Mouse (Mus musculus) liver, embryonic 14.5 days (tissue): ENCODE results near the gene Speg. TPM values are rescaled to one million over a fixed set of nuclear protein-coding genes. Genes with fewer than 3 reads are reported as not detected.

Source experiments
- ATAC-seq: fragments of 200-750 bp; cut with Nextera tagmentation; 2 replicates; pipeline ENCODE4 v1.8.0; 2017; ENCODE audit warnings: moderate number of reproducible peaks, mild to moderate bottlenecking, moderate library complexity; ENCODE audit not compliant: insufficient read depth
- DNase-seq, 3 experiments: peaks; one replicate each; pipeline ENCODE4 v3.0.0-alpha.2; 2012 to 2013; ENCODE audit warnings: low read depth in 3 of 3, low spot score in 3 of 3
- H3K27ac ChIP-seq: fragments of 300-500 bp; sonication (generic); 2 replicates; pipeline ENCODE4 v1.5.1; 2014; ENCODE audit warnings: moderate library complexity, mild to moderate bottlenecking, control low read depth, inconsistent platforms
- H3K27me3 ChIP-seq: fragments of 300-500 bp; sonication (generic); 2 replicates; pipeline ENCODE4 v1.6.1; 2014; ENCODE audit warnings: mild to moderate bottlenecking, low read length, moderate library complexity; ENCODE audit not compliant: control insufficient read depth, insufficient read depth
- H3K36me3 ChIP-seq: fragments of 300-500 bp; sonication (generic); replicated peaks from 2 replicates; pipeline ENCODE4 v1.6.1; 2014; ENCODE audit warnings: low read depth; ENCODE audit not compliant: control insufficient read depth, insufficient read depth
- H3K4me1 ChIP-seq, 2 experiments: fragments of 200-500 bp in 1 of 2; fragments of 300-500 bp in 1 of 2; sonication (generic) in 1 of 2; replicated peaks; 2 replicates each; pipeline ENCODE4 v1.6.1; 2012 to 2014; ENCODE audit warnings: antibody characterized with exemption in 1 of 2, inconsistent platforms in 1 of 2, low read length in 1 of 2; ENCODE audit not compliant: control insufficient read depth in 2 of 2, insufficient read depth in 2 of 2
- H3K4me2 ChIP-seq: fragments of 300-500 bp; sonication (generic); 2 replicates; pipeline ENCODE4 v1.6.1; 2014; ENCODE audit warnings: low read depth, mild to moderate bottlenecking, control low read depth, moderate library complexity
- H3K4me3 ChIP-seq, 2 experiments: fragments of 200-500 bp in 1 of 2; fragments of 300-500 bp in 1 of 2; sonication (generic) in 1 of 2; 2 replicates each; pipeline ENCODE4 v1.5.1; 2012 to 2014; ENCODE audit warnings: low read depth in 2 of 2, low read length in 2 of 2, mild to moderate bottlenecking in 2 of 2, control low read depth in 1 of 2, inconsistent platforms in 1 of 2, moderate library complexity in 1 of 2; ENCODE audit not compliant: insufficient read depth in 1 of 2
- H3K9ac ChIP-seq: fragments of 300-500 bp; sonication (generic); replicated peaks from 2 replicates; pipeline ENCODE4 v1.6.1; 2014; ENCODE audit warnings: mild to moderate bottlenecking, control low read depth, moderate library complexity
- H3K9me3 ChIP-seq: fragments of 300-500 bp; sonication (generic); 2 replicates; pipeline ENCODE4 v1.6.1; 2016; ENCODE audit warnings: low read length, mixed read lengths; ENCODE audit not compliant: control insufficient read depth
- CTCF ChIP-seq: IDR thresholded peaks from 2 replicates; pipeline ENCODE4 v1.5.1; 2016; ENCODE audit warnings: antibody characterized with exemption, low read depth, control low read depth
- EP300 ChIP-seq: IDR thresholded peaks from 2 replicates; pipeline ENCODE4 v1.6.1; 2016; ENCODE audit warnings: antibody characterized with exemption, low read depth
- WGBS: fragments of 180-500 bp; shearing (Covaris S2); extraction: QIAGEN DNeasy Blood & Tissue Kit; methylation state at CpG from one replicate; pipeline ENCODE4 v1.1.7; 2014; ENCODE audit not compliant: insufficient replicate concordance; 5-methylcytosine and 5-hydroxymethylcytosine counted together
- polyA plus RNA-seq, 2 experiments: library from polyadenylated mRNA; depleted of rRNA in 1 of 2; stranded (reverse) in 1 of 2; unstranded in 1 of 2; fragments of >200 nt; fragmentation: Nextera tagmentation in 1 of 2; extraction: Ambion mirVana in 1 of 2; gene quantifications; 2 replicates each; pipeline versions ENCODE4 v1.2.1 to v1.2.3; 2012 to 2014

Gene Speg
- polyA plus RNA-seq, 2 experiments: 8.4 to 8.5 TPM

DNA sequence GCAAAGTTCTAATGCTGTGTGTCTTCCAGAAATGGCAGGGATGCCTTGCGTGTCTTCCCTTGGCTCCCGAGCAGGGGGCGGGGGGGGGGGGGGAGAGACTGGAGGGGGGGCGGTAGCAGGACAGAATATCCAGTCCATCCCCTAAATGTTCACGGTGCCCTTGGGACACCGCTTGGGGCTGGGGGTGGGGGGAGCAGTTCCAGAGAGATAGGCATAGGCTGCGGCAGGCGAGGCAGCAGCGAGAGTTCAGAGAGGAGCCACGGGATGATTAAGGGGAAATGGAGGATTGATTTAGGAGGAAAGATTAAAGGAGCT lies 82.6 kb downstream of the Speg start:
- TF ChIP-seq CTCF: no peak
- TF ChIP-seq EP300: no peak
- H3K9ac ChIP-seq: no peak overlapping the region
- H3K27ac ChIP-seq: no peak overlapping the region
- no peaks in the 10 kb centered on the region for H3K9me3 ChIP-seq
- no peak overlapping the region for H3K4me3 ChIP-seq
- peaks cover 3 to 15% of the 10 kb centered on the region in 2 experiments; a peak in 3 of 4 replicates for H3K4me1 ChIP-seq
- DNase-seq: no peak
- peak overlapping the region; percentile 23; the same call in 1 of the 2 replicates for H3K4me2 ChIP-seq
- WGBS: 4% methylated on average over 10 of the region's 10 CpGs
- peaks cover 70% of the 10 kb centered on the region for H3K27me3 ChIP-seq
- H3K36me3 ChIP-seq: no peaks in the 10 kb centered on the region
- no peak for ATAC-seq

DNA sequence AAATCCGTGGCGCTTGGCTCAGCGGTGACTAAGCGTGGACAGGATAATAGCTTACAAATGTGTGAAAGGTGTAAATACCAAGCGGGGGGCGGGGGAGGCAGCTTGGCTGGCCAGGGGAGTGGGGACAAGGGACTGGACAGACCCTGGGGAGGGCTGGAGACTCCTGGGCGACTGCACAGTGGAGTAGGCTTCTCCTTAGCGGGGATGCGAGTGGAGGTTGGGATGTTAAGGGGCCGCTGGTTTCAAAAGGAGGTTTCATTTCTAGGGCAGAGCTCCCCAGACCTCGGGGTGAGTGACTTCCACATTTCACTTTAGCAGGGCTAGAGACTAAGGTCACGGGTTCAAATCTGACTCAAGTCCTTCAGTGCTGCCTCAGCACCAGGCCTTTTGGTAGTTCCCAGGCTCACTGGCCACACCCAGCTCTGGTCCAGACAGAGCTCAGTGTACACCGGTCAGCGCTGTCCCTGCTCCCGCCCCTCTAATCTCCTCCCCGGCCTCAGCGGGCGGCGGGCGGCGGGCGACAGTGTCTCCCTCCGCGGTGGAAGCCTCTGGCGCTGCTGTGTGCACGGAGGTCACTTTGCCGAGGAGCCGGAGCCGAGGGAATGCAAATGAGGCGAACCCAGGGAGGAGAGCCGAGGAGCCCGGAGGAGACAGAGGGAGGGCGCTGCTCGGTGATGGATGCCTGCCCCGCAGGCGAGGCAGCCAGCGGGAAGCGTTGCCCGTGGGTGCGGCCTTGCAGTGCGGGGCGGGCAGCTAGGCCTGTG lies 83.1 kb downstream of the Speg start:
- TF ChIP-seq EP300: no peak
- TF ChIP-seq CTCF: no peak
- H3K27me3 ChIP-seq: peaks cover 64% of the 10 kb centered on the region
- peak overlapping the region; percentile 23 for H3K4me2 ChIP-seq
- ATAC-seq: peak; percentile 20; the same call in 1 of the 2 replicates
- no peaks in the 10 kb centered on the region for H3K36me3 ChIP-seq
- 4% methylated on average over 42 of the region's 42 CpGs for WGBS
- peaks cover 8 to 20% of the 10 kb centered on the region in 2 experiments for H3K4me1 ChIP-seq
- H3K9ac ChIP-seq: no peak overlapping the region
- peak overlapping the region; percentile 14 to 26 for H3K4me3 ChIP-seq
- no peaks in the 10 kb centered on the region for H3K9me3 ChIP-seq
- DNase-seq: no peak
- H3K27ac ChIP-seq: no peak overlapping the region

- H3K4me3 ChIP-seq: 0 out of 4 replicates have a peak overlapping the region, but pooled peaks of 1 of the 2 experiments have one; percentile 14
- no peak overlapping the region for H3K27ac ChIP-seq
- H3K27me3 ChIP-seq: peaks cover 58% of the 10 kb centered on the region
- no peak overlapping the region for H3K9ac ChIP-seq
- DNase-seq: no peak
- no peak for ATAC-seq
- no peaks in the 10 kb centered on the region for H3K9me3 ChIP-seq
- H3K4me1 ChIP-seq: peaks cover 11 to 27% of the 10 kb centered on the region in 2 experiments
- no peaks in the 10 kb centered on the region for H3K36me3 ChIP-seq
- no peak for TF ChIP-seq EP300
- no peak for TF ChIP-seq CTCF
- WGBS: 15% methylated on average over 23 of the region's 23 CpGs
- peak overlapping the region; percentile 23 for H3K4me2 ChIP-seq
Measured at GRCm38 (mm10) chr1:75458789-75459684, 83.9 kb downstream of the Speg start.

GRCm38 (mm10) chr1:75460297-75460696 lies 85.2 kb downstream of the Speg start:
- 50% methylated on average over 7 of the region's 7 CpGs for WGBS
- TF ChIP-seq CTCF: no peak
- no peak for TF ChIP-seq EP300
- no peak overlapping the region for H3K4me2 ChIP-seq
- no peaks in the 10 kb centered on the region for H3K9me3 ChIP-seq
- H3K4me3 ChIP-seq: no peak overlapping the region
- peaks cover 50% of the 10 kb centered on the region for H3K27me3 ChIP-seq
- ATAC-seq (no peak), DNase-seq (no peak)
- H3K4me1 ChIP-seq: peaks cover 21 to 39% of the 10 kb centered on the region in 2 experiments
- no peak overlapping the region for H3K27ac ChIP-seq
- no peaks in the 10 kb centered on the region for H3K36me3 ChIP-seq
- no peak overlapping the region for H3K9ac ChIP-seq

DNA sequence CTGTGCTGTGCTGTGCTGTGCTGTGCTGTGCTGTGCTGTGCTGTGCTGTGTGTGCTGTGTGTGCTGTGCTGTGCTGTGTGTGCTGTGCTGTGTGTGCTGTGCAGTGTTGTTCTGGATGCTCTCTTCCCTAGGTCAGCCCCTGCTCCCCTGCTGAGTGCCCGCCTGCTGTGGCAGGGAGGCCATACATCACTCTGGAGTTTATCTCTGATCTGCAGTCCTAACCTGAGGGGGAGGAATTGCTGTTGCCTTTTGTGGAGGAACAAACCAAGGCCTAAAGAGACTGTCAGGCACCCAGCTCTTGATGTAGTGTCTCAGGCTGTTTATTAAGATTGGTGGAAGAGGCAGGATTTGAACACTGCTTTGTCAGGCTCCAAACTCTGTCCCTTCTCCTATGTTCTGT lies 87.5 kb downstream of the Speg start:
- no peaks in the 10 kb centered on the region for H3K36me3 ChIP-seq
- peak overlapping the region; percentile 77 for H3K27ac ChIP-seq
- WGBS: 0% methylated on average over 1 of the region's 1 CpGs
- H3K27me3 ChIP-seq: peaks cover 32% of the 10 kb centered on the region
- H3K4me1 ChIP-seq: peaks cover 18 to 38% of the 10 kb centered on the region in 2 experiments
- peak; percentile 74 for ATAC-seq
- H3K9ac ChIP-seq: peak overlapping the region; percentile 40; the same call in 1 of the 2 replicates
- peak overlapping the region; percentile 56; the same call in 1 of the 2 replicates for H3K4me2 ChIP-seq
- DNase-seq: peak in 2 of 3 experiments; percentile 41
- H3K9me3 ChIP-seq: no peaks in the 10 kb centered on the region
- TF ChIP-seq EP300 (peak; percentile 60), CTCF (no peak)
- no peak overlapping the region for H3K4me3 ChIP-seq
